Mouse (Mus musculus) cerebellum, adult 2 months (tissue): ENCODE measurements at regions not wholly inside any gene's neighbourhood (a gene's known extent, or its start where the extent isn't known, plus 50 kb on each side); places are given as distances from the start of the nearest gene placed in this dataset.

Experiments used
- CTCF ChIP-seq: fragments of 200-500 bp; IDR thresholded peaks from 2 replicates; pipeline ENCODE4 v1.5.1; 2011; ENCODE audit warnings: low read depth, mild to moderate bottlenecking, control low read depth, low read length, moderate library complexity, borderline replicate concordance; ENCODE audit not compliant: insufficient read depth
- POLR2A ChIP-seq: fragments of 200-500 bp; IDR thresholded peaks from 2 replicates; pipeline ENCODE4 v1.6.1; 2011; ENCODE audit warnings: low read length, control low read depth, borderline replicate concordance; ENCODE audit not compliant: insufficient read depth

- no peak for TF ChIP-seq CTCF
- no peak for TF ChIP-seq POLR2A
These were observed 462.3 kb upstream of the Mctp2 start for GRCm38 (mm10) chr7:72768705-72769104.
